Mouse (Mus musculus) CH12.LX (cell line): Measurements from ENCODE around the gene Hprt. TPM values are rescaled to one million over a fixed set of nuclear protein-coding genes. Genes with fewer than 3 reads are reported as not detected.

Experiments used
- DNase-seq: peaks from one replicate; pipeline ENCODE4 v3.0.0-alpha.2; 2013; ENCODE audit errors: extremely low read depth
- H3K27ac ChIP-seq: 2 replicates; pipeline ENCODE4 v1.5.1; 2012; ENCODE audit warnings: low read depth, mild to moderate bottlenecking, control low read depth, moderate library complexity; ENCODE audit not compliant: insufficient read depth
- H3K27me3 ChIP-seq: replicated peaks from 2 replicates; pipeline ENCODE3; 2012; ENCODE audit warnings: inconsistent platforms
- H3K36me3 ChIP-seq, 2 experiments: replicated peaks in 1 of 2; 2 replicates each; pipeline versions ENCODE3 to v1.6.1; 2012; ENCODE audit warnings: inconsistent platforms in 1 of 2, low read length in 1 of 2, mild to moderate bottlenecking in 1 of 2, mixed read lengths in 1 of 2, moderate library complexity in 1 of 2; ENCODE audit not compliant: control insufficient read depth in 1 of 2, insufficient read depth in 1 of 2
- H3K4me1 ChIP-seq, 2 experiments: 2 replicates each; pipeline ENCODE4 v1.6.1; 2012; ENCODE audit warnings: inconsistent platforms in 1 of 2, moderate library complexity in 1 of 2; ENCODE audit not compliant: insufficient read depth in 2 of 2, control insufficient read depth in 1 of 2
- H3K4me2 ChIP-seq: 2 replicates; pipeline ENCODE4 v1.6.1; 2012; ENCODE audit warnings: low read depth, mild to moderate bottlenecking, control low read depth; ENCODE audit not compliant: poor library complexity, insufficient read depth, severe bottlenecking
- H3K4me3 ChIP-seq, 3 experiments: fragments of 150-350 bp in 1 of 3; sonication (generic) in 1 of 3; replicated peaks in 1 of 3; 2 replicates each; pipeline versions ENCODE3 to v1.5.1; 2011 to 2012; ENCODE audit warnings: low read depth in 2 of 3, low read length in 2 of 3, mild to moderate bottlenecking in 2 of 3, moderate library complexity in 2 of 3, control low read depth in 1 of 3, improper control_type of control experiment in 1 of 3, inconsistent platforms in 1 of 3, mixed read lengths in 1 of 3; ENCODE audit not compliant: poor library complexity in 1 of 3
- H3K79me2 ChIP-seq: replicated peaks from 2 replicates; pipeline ENCODE4 v1.6.1; 2012; ENCODE audit warnings: mild to moderate bottlenecking, moderate library complexity; ENCODE audit not compliant: control insufficient read depth, poor library complexity, insufficient read depth, severe bottlenecking; ENCODE audit errors: extremely low read depth
- H3K9ac ChIP-seq: 2 replicates; pipeline ENCODE4 v1.6.1; 2012; ENCODE audit warnings: low read depth, mild to moderate bottlenecking, control low read depth, moderate library complexity; ENCODE audit not compliant: insufficient read depth
- H3K9me3 ChIP-seq: replicated peaks from 2 replicates; pipeline ENCODE3; 2012; ENCODE audit warnings: low read length, inconsistent platforms, mixed read lengths
- BHLHE40 ChIP-seq: IDR thresholded peaks from 2 replicates; pipeline ENCODE4 v1.6.1; 2011; ENCODE audit warnings: mild to moderate bottlenecking, low read depth, low read length, improper control_type of control experiment
- ELF1 ChIP-seq: IDR thresholded peaks from 2 replicates; pipeline ENCODE4 v1.6.1; 2014; ENCODE audit warnings: low read depth, mild to moderate bottlenecking, inconsistent platforms, low read length, improper control_type of control experiment
- EP300 ChIP-seq: IDR thresholded peaks from 2 replicates; pipeline ENCODE4 v1.6.1; 2011; ENCODE audit warnings: low read length, improper control_type of control experiment
- KAT2A ChIP-seq: IDR thresholded peaks from 2 replicates; pipeline ENCODE4 v1.6.1; 2012; ENCODE audit warnings: low read length, improper control_type of control experiment, inconsistent platforms; ENCODE audit not compliant: insufficient replicate concordance
- MAZ ChIP-seq: IDR thresholded peaks from 2 replicates; pipeline ENCODE4 v1.6.1; 2012; ENCODE audit warnings: low read depth, mild to moderate bottlenecking, inconsistent platforms, low read length, improper control_type of control experiment, moderate library complexity
- MYC ChIP-seq: IDR thresholded peaks from 2 replicates; pipeline ENCODE4 v1.6.1; 2011; ENCODE audit warnings: low read depth, mild to moderate bottlenecking, improper control_type of control experiment, low read length
- NELFE ChIP-seq: IDR thresholded peaks from 2 replicates; pipeline ENCODE4 v1.6.1; 2011; ENCODE audit warnings: low read depth, low read length, improper control_type of control experiment
- NRF1 ChIP-seq: IDR thresholded peaks from 2 replicates; pipeline ENCODE4 v1.6.1; 2014; ENCODE audit warnings: low read depth, mild to moderate bottlenecking, inconsistent platforms, low read length, improper control_type of control experiment, moderate library complexity
- POLR2A ChIP-seq: IDR thresholded peaks from 2 replicates; pipeline ENCODE4 v1.6.1; 2011; ENCODE audit warnings: low read depth, mild to moderate bottlenecking, improper control_type of control experiment, low read length
- POLR2AphosphoS2 ChIP-seq: IDR thresholded peaks from 2 replicates; pipeline ENCODE4 v1.6.1; 2011; ENCODE audit warnings: low read depth, low read length, improper control_type of control experiment
- RCOR1 ChIP-seq: conservative IDR thresholded peaks from 2 replicates; pipeline ENCODE4 v1.6.1; 2012; ENCODE audit warnings: low read depth, mild to moderate bottlenecking, inconsistent platforms, low read length, improper control_type of control experiment
- SMC3 ChIP-seq: IDR thresholded peaks from 2 replicates; pipeline ENCODE4 v1.6.1; 2011; ENCODE audit warnings: low read depth, low read length, improper control_type of control experiment
- USF1 ChIP-seq: IDR thresholded peaks from 2 replicates; pipeline ENCODE4 v1.6.1; 2014; ENCODE audit warnings: low read depth, mild to moderate bottlenecking, inconsistent platforms, low read length, improper control_type of control experiment
- USF2 ChIP-seq: conservative IDR thresholded peaks from 2 replicates; pipeline ENCODE4 v1.6.1; 2011; ENCODE audit warnings: low read depth, low read length, improper control_type of control experiment
- dilution Hi-C: fragments of 300-500 bp; cut with MboI; formaldehyde crosslinking; loops from 2 replicates; pipeline ENCODE4 v1.14.3; 2020; ENCODE audit warnings: low sequenced_read_pairs; ENCODE audit not compliant: extremely low pct_unique_long_range_greater_than_20kb, extremely low pct_ligation_motif_present
- in situ Hi-C: fragments of 300-500 bp; cut with MboI; formaldehyde crosslinking; loops from 3 replicates; pipeline ENCODE4 v1.14.3; 2019; ENCODE audit warnings: low sequenced_read_pairs, low pct_ligation_motif_present, low pct_unique_long_range_greater_than_20kb, mixed read lengths
- polyA plus RNA-seq: library from polyadenylated mRNA; unstranded; fragments of >175 nt; gene quantifications from 2 replicates; pipeline ENCODE4 v1.2.1, GENCODE M21; 2012; ENCODE audit warnings: low read depth; ENCODE audit not compliant: insufficient read length
- total RNA-seq, 2 experiments: library from RNA; depleted of rRNA; stranded (reverse); fragments of 300-350 nt in 1 of 2; fragments of >200 nt in 1 of 2; gene quantifications; 2 replicates each; pipeline ENCODE4 v1.2.3; 2012 to 2014

Gene Hprt
- total and polyA plus RNA-seq, 3 experiments = 200 to 525 (median 355) TPM

GRCm38 (mm10) chrX:53041006-53041405, 53.1 kb downstream of the Hprt start:
- Histone ChIP-seq H3K4me2 (no peak overlapping the region), H3K27me3 (no peaks in the 10 kb centered on the region), H3K4me1 (no peaks in the 10 kb centered on the region), H3K4me3 (no peak overlapping the region), H3K36me3 (no peaks in the 10 kb centered on the region), H3K9me3 (no peaks in the 10 kb centered on the region), H3K27ac (no peak overlapping the region), H3K79me2 (no peaks in the 10 kb centered on the region), H3K9ac (no peak overlapping the region)
- in situ Hi-C loops = no loop called here
- no peak for TF ChIP-seq KAT2A
- TF ChIP-seq POLR2A = no peak
- dilution Hi-C loops = no loop called here
- DNase-seq = no peak

GRCm38 (mm10) chrX:53045187-53045903, 57.4 kb downstream of the Hprt start:
- H3K79me2 ChIP-seq = no peaks in the 10 kb centered on the region
- no peaks in the 10 kb centered on the region for H3K9me3 ChIP-seq
- no peak for DNase-seq
- in situ Hi-C loops (no loop called here), dilution Hi-C loops (no loop called here)
- no peaks in the 10 kb centered on the region for H3K4me1 ChIP-seq
- H3K4me3 ChIP-seq = no peak overlapping the region
- H3K36me3 ChIP-seq = no peaks in the 10 kb centered on the region
- H3K9ac ChIP-seq = no peak overlapping the region
- no peak for TF ChIP-seq POLR2AphosphoS2
- no peak for TF ChIP-seq EP300
- no peak for TF ChIP-seq NRF1
- H3K4me2 ChIP-seq = no peak overlapping the region
- no peak overlapping the region for H3K27ac ChIP-seq
- H3K27me3 ChIP-seq = no peaks in the 10 kb centered on the region

DNA sequence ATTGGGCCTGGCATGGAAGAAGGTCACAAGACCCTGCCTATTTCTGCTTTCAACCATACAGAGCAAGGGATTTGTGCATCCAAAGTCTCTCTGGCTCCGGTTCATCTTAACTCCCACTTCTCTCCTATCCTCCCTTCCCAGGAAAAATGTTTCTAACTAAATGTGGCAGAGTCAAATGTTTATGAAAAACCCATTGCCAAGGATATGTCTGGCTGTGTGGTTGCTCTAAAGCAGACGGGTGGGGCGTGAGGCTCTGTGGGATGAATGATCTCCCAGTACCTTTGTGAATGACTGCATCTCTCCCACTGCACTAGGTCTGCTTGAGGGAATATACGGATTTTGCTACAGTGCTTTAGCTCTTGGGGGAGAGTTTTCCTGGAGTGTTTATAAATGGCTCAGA, 58.1 kb downstream of the Hprt start:
- Histone ChIP-seq H3K4me3 (no peak overlapping the region), H3K36me3 (no peaks in the 10 kb centered on the region), H3K27ac (no peak overlapping the region), H3K4me2 (no peak overlapping the region), H3K9me3 (no peaks in the 10 kb centered on the region), H3K27me3 (no peaks in the 10 kb centered on the region), H3K4me1 (no peaks in the 10 kb centered on the region), H3K79me2 (no peaks in the 10 kb centered on the region), H3K9ac (no peak overlapping the region)
- in situ Hi-C loops = no loop called here
- DNase-seq = no peak
- dilution Hi-C loops = no loop called here
- no peak for TF ChIP-seq USF2
- no peak for TF ChIP-seq USF1
- TF ChIP-seq MYC = no peak
- no peak for TF ChIP-seq SMC3
- no peak for TF ChIP-seq KAT2A
- no peak for TF ChIP-seq BHLHE40
- TF ChIP-seq ELF1 = no peak
- no peak for TF ChIP-seq NELFE
- TF ChIP-seq RCOR1 = no peak
- TF ChIP-seq MAZ = no peak
